Mouse (Mus musculus) brain, embryonic 14.5 days (tissue): ENCODE data around the gene Napb. TPM values are rescaled to one million over a fixed set of nuclear protein-coding genes. Genes with fewer than 3 reads are reported as not detected.

ENCODE experiments used
- DNase-seq: peaks from one replicate; pipeline ENCODE4 v3.0.0-alpha.2; 2011; ENCODE audit warnings: low read depth
- CTCF ChIP-seq: fragments of 200-500 bp; IDR thresholded peaks from 2 replicates; pipeline ENCODE4 v1.5.1; 2012; ENCODE audit warnings: inconsistent platforms, mild to moderate bottlenecking, moderate library complexity, borderline replicate concordance; ENCODE audit not compliant: insufficient read depth, insufficient read length; ENCODE audit errors: extremely low read depth
- POLR2A ChIP-seq: fragments of 200-500 bp; IDR thresholded peaks from 2 replicates; pipeline ENCODE4 v1.6.1; 2012; ENCODE audit warnings: mild to moderate bottlenecking, inconsistent platforms, borderline replicate concordance; ENCODE audit not compliant: poor library complexity, insufficient read depth, insufficient read length, severe bottlenecking; ENCODE audit errors: extremely low read depth
- polyA plus RNA-seq: library from polyadenylated mRNA; depleted of rRNA; stranded (reverse); fragments of >200 nt; gene quantifications from 2 replicates; pipeline ENCODE4 v1.2.3, GENCODE M21; 2012; rRNA removed

The Napb gene
- polyA plus RNA-seq, 1 experiment = 47.7 TPM

- DNase-seq = no peak
- TF ChIP-seq POLR2A = no peak
- no peak for TF ChIP-seq CTCF
These were observed 49.2 kb downstream of the Napb start for GRCm38 (mm10) chr2:148683031-148683430.

- peak; percentile 55; the same call in 1 of the 2 replicates for TF ChIP-seq CTCF
- TF ChIP-seq POLR2A = no peak
- DNase-seq = peak; percentile 59
These were observed 50.8 kb downstream of the Napb start for GRCm38 (mm10) chr2:148681461-148681891.

GRCm38 (mm10) chr2:148680775-148681291 is 51.4 kb downstream of the Napb start, which contains the start of gene Gzf1:
Gzf1 (plus strand) TSS chr2:148681023.
- peak; percentile 77 for TF ChIP-seq POLR2A
- TF ChIP-seq CTCF = no peak
- DNase-seq = peak; percentile 99

GRCm38 (mm10) chr2:148679346-148679745 is 52.9 kb downstream of the Napb start:
- DNase-seq = peak; percentile 94
- no peak for TF ChIP-seq POLR2A
- TF ChIP-seq CTCF = no peak

- TF ChIP-seq CTCF = no peak
- peak; percentile 35; the same call in 1 of the 2 replicates for TF ChIP-seq POLR2A
- peak; percentile 97 for DNase-seq
These were observed 54.5 kb downstream of the Napb start for GRCm38 (mm10) chr2:148677801-148678200.

- TF ChIP-seq POLR2A (no peak; the same call in 1 of the 2 replicates), CTCF (no peak)
- DNase-seq = peak; percentile 99
These were observed 59.8 kb downstream of the Napb start, which contains the start of gene Nxt1 for GRCm38 (mm10) chr2:148672199-148673096. Nxt1 (plus strand) TSS chr2:148672601.

GRCm38 (mm10) chr2:148663458-148663857 is 68.8 kb downstream of the Napb start:
- no peak for DNase-seq
- TF ChIP-seq POLR2A (no peak), CTCF (no peak)

- TF ChIP-seq CTCF (peak; percentile 77; the same call in 1 of the 2 replicates), POLR2A (no peak)
- DNase-seq = peak; percentile 83
These were observed 77.3 kb downstream of the Napb start for GRCm38 (mm10) chr2:148654961-148655360.

- TF ChIP-seq POLR2A (no peak), CTCF (no peak)
- peak; percentile 76 for DNase-seq
These were observed 81.5 kb downstream of the Napb start for GRCm38 (mm10) chr2:148650587-148651357.

- no peak for TF ChIP-seq POLR2A
- TF ChIP-seq CTCF = no peak
- peak; percentile 66 for DNase-seq
These were observed 87.8 kb downstream of the Napb start for GRCm38 (mm10) chr2:148644421-148645000.

Other genes starting within 250 kb of the Napb start
- gene Nxt1, start 59.9 kb downstream of the Napb start, polyA plus RNA-seq = 43.8 and 68.5 TPM in 2 replicates
- gene Gzf1, start 51.4 kb downstream of the Napb start, polyA plus RNA-seq = 12.9 and 15.0 TPM in 2 replicates
- gene Cstl1, start 17.9 kb upstream of the Napb start, polyA plus RNA-seq = not detected in 2 replicates
- gene Cst11, start 39.0 kb upstream of the Napb start, polyA plus RNA-seq = 0.16 TPM in 1 of 2 replicates, not detected in the other
- not detected in 2 replicates for gene 8030411F24Rik, start 49.5 kb upstream of the Napb start, polyA plus RNA-seq
- not detected in 2 replicates for gene Cst12, start 56.9 kb upstream of the Napb start, polyA plus RNA-seq
- 0.10 TPM in 1 of 2 replicates, not detected in the other for gene Cst8, start 66.3 kb upstream of the Napb start, polyA plus RNA-seq
- not detected in 2 replicates for gene Cst13, start 87.6 kb upstream of the Napb start, polyA plus RNA-seq
- not detected in 2 replicates for gene Cst9, start 102.7 kb upstream of the Napb start, polyA plus RNA-seq
- not detected in 2 replicates for gene 9230104L09Rik, start 132.6 kb upstream of the Napb start, polyA plus RNA-seq
- gene Cst3, start 143.2 kb upstream of the Napb start, polyA plus RNA-seq = 465 and 499 TPM in 2 replicates